Mouse (Mus musculus) adrenal gland, adult 18-20 months (tissue): ENCODE results near the gene Stk11ip. TPM values are rescaled to one million over a fixed set of nuclear protein-coding genes. Genes with fewer than 3 reads are reported as not detected.

Source experiments
- DNase-seq, 2 experiments: peaks; one replicate each; pipeline ENCODE4 v3.0.0; 2021 to 2022; ENCODE audit warnings: low spot score in 2 of 2
- total RNA-seq, 2 experiments: library from RNA; stranded (reverse); gene quantifications; 1 replicate in 1 of 2; 2 replicates in 1 of 2; pipeline ENCODE4 v1.2.3; 2021

The Stk11ip gene
- total RNA-seq, 2 experiments from 2014 or later = 12.6 to 19.5 TPM

DNA sequence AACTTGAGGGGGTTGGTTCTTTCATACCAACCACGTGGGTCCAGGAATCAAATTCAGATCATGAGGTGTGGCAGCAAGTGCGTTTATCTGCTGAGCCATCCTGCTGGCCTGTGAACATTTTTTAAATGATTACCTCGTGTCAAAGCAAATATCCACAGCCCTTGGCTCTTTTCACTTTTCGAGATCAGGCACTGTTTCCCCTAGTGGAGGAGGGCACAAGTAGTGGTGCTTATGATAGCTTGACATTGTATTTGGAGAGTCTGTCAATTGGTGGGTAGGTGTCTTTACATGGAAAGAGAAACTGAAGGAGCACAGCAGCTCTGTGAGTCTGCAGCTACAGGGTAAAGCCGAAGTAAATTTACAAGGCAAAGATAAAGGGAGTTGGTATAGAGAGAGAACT, 43.6 kb downstream of the Stk11ip start:
- no peak for DNase-seq

DNA sequence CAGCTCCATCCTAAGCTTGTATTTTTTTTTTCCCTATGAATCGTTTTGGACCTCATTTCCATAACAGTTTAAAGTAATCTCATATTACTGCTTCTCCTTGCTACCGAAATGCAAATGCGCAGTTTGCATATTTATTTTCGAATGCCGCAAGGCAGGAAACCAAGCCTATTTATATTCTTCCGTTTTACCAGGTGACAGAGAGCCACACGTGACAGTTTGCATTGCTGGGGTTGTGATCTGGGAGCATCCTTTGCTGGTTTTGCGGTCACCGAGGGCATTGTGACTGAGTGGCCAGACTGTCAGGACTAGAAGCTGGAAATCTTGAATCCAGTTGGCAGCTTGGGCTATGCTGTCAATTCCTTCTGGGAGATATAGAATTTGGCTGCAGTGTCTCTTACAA, 44.3 kb downstream of the Stk11ip start:
- DNase-seq = no peak

DNA sequence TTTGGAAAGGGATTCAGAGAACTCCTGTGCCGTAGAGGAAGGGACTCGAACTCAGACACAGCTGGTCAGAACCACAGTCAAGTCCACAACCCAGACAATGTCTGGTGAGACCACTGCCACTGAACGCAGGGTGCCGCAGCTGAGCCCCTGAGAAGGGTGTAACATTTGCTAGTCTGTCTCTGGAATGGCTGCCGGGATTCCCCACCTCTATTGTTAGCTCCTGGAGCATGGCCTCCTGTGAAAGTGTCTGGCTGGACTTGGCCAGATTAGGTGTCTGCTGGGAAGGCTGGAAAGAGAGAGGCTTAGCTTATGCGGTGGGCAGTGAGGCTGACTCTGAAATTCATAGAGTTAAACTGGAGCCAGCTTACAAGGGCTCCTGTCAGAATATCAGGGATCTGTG, 49.1 kb downstream of the Stk11ip start:
- DNase-seq = no peak

DNA sequence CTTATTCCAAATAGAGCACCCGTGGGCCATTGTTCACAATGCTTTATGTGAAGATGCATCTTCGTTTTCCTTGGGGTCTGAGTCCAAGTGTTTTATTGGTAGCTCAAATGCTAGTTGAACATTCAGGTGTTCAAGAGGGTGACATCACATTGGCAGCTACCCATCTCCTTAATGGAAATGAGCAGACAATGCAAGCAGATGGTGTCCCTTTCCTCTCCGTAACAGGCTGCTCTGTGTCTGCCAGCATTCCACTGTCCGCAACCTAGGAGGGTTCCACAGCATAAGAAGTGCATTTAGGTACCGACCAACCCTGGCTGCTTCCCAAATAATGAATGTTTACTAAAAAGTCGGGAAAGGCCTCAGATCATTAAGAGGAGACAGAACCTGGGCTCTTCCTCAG, 51.4 kb downstream of the Stk11ip start:
- no peak for DNase-seq

DNA sequence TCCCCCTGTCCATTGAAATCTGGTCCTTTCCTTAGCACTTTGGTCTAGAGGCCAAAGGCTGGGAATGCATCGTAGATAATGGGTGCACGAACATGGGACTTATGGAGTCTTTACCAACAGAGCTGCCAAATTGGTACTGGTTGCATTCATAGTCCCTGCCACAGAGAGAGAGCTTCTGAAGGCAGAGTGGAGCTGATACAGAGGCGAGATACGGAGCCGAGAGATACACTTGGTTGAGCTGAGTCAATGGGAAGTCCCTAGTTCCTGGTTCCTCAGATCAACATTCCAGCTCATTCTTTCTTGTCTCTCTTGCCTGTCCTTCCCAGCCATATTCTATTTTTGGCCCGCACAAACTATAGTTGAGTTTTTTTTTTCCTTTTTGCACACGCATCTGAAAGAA, 52.4 kb downstream of the Stk11ip start:
- no peak for DNase-seq

DNA sequence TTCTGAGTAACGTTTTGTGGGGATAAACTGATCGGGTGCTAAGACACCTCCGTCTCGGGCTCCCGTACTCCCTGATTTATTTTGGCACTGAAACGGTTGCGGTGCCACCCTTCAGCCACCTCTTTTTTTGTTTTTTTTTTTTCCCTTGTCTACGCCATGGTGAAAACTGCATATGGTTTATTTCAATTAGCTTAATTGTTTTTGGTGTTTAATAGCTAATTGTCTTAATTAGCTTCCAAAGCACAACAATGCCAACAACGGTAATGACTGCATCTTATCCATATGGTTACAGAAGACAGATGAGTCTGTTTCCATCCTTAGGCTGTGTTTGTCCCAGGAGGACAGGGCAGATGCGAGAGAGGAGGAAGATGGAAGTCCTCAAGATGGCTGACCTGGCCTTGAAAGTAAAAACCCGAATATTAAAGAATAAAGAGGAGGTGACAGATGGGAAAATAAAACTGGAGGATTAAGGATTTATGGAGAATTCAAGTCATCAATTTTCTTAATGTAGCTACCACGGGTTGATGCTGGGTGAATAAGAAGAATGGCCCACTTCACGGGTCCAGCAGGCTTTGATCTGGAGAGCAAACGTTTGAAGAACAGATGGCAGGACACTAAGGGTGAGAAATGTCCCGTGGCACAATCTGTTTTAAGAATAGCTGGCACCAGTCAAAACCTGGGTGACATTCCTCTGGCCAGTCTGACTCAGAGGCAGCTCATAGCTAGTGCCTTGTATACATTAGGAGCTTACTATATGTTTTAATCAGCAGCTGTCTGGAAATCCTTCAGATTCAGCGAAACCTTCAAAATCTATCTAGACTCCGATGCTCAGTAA, 53.4 kb downstream of the Stk11ip start:
- DNase-seq = no peak

DNA sequence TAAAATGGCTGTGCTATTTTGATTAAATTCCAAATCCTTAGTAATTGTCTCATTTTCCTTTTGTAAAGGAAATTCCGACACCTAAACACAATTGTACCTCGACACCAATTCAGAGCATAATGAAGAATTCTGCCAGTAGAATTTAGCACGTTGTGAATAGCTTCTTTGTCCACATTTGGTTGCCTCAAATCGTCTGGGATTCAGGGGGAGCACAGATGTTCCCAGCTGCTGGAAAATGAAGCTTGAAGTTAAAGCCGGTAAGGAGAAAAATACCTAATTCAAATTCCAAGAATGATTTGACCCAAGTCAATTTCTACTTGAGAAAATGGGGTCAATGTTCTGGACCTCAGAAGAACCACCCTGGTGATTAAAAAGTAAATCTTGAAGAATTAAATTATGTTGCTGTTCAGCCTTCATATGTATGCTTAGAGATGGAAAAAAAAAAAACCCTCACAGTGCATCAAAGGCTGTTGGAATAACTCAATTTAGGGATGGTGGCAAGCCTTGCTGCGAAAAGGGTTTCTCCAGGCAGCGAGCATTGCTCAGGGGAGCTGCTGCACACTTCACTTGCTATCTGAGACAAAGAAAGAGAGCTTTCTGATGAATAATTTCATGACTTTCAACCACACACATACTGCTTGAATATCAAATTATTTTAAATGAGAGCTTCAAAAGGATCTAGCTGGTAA, 60.8 kb downstream of the Stk11ip start:
- no peak for DNase-seq

DNA sequence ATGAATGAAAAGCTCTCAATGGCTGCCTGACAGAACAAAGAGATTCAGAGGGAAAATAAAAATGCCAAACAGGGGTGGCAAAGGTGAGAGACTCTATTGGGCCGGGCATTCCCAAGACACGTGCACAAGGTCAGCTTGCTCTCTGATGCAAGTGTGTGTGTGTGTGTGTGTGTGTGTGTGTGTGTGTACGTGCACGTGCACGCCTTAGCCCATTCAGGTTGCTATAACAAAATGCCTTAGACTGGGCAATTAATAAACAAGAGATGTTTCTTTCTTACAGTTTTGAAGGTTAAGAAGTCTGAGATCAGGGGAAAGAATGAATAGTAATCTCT, 61.3 kb downstream of the Stk11ip start:
- no peak for DNase-seq

DNA sequence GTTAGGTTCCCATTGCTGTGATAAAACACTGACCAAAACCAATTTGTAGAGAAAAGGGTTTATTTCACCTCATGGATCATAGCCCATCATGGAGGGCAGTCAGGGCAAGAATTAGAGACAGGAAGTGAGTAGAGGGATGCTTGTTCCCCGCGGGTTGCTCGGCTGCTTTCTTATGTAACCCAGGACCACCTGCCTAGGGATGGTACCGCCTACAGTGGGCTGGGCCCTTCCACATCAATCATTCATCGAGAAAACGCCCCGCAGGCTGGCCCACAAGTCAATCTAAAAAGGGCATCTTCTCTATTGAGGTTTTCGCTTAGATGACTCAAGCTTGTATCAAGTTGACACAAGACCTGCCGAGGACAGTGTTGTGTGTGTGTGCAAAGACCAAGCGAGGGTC, 61.7 kb downstream of the Stk11ip start:
- DNase-seq = no peak

DNA sequence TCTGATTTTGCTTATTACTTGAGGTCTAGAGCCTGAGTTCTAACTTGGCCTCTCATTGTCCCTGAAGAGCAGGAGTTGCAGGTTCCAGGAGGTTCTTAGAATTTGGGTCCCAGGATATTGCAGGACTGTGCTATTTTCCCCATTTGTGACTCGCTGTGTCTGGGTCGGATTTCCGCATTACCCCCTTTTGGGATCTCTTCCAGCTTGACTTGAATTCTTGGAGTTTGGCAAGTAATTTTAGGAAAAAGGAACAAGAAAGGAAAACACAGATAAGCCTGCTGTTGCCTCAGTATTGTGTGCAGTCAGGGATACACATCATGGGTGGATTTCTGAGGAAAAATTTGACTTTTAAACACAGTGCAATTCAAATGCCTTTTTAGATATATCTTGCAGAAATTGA, 65.5 kb downstream of the Stk11ip start:
- DNase-seq = no peak

Other genes with a start within 250 kb of the Stk11ip start
- gene Resp18, start 243.1 kb upstream of the Stk11ip start, total RNA-seq = 100 to 1,000 TPM; 141 to 165 TPM
- gene Dnpep, start 203.5 kb upstream of the Stk11ip start, total RNA-seq = 10 to 100 TPM; 90.1 to 90.6 TPM
- 10 to 100 TPM; 15.9 to 21.3 TPM for gene Des, start 161.2 kb upstream of the Stk11ip start, total RNA-seq
- gene Speg, start 146.2 kb upstream of the Stk11ip start, total RNA-seq = 10 to 100 TPM in 1 of 2 experiments, 1 to 10 TPM in 1; 7.3 to 10.8 TPM
- 10 to 100 TPM; 53.2 to 56.1 TPM for gene Gmppa, start 85.6 kb upstream of the Stk11ip start, total RNA-seq
- gene Asic4, start 71.1 kb upstream of the Stk11ip start, total RNA-seq = 1 to 10 TPM; 5.1 to 8.1 TPM
- gene Chpf, start 42.2 kb upstream of the Stk11ip start, total RNA-seq = 10 to 100 TPM; 58.9 to 59.1 TPM
- 1 to 10 TPM; 3.5 to 6.2 TPM for gene Tmem198, start 42.0 kb upstream of the Stk11ip start, total RNA-seq
- gene Obsl1, start 15.1 kb upstream of the Stk11ip start, total RNA-seq = 10 to 100 TPM; 48.9 to 54.4 TPM
- 10 to 100 TPM; 18.2 to 29.6 TPM for gene Inha, start 14.5 kb upstream of the Stk11ip start, total RNA-seq
- gene Slc4a3, start 24.7 kb downstream of the Stk11ip start, total RNA-seq = 100 to 1,000 TPM in 1 of 2 experiments, 10 to 100 TPM in 1; 92.6 to 132 TPM